Mouse (Mus musculus) kidney, adult 11 months (tissue): Measurements from ENCODE around the gene Slc51a.

ENCODE experiments used
- DNase-seq: peaks from one replicate; pipeline ENCODE4 v3.0.0; 2022

The Slc51a gene

DNA sequence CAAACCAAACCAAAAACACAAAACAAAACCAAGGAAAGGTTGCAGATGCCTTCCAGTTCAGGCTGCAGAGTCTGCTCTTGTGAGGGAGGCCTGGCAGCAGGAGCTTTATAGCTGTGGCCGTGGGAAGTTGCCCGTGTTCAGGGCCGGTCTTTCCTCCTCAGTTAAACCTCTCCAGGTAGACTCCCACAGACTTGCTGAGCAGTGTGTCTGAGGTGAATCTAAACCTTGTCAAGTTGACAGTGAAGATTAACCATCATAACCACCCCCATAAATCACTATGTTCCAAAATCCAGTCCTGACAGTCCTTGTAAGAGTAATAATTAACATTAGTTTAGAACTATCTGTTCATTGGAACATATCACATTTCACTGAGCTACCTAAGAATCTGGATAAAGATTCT, 60.2 kb downstream of the Slc51a start:
- DNase-seq = peak; percentile 18
